Mouse (Mus musculus): ENCODE results near the gene Vrk1. TPM values are rescaled to one million over a fixed set of nuclear protein-coding genes. Genes with fewer than 3 reads are reported as not detected.

Gene Vrk1
- polyA plus RNA-seq (2012; rRNA removed; ENCODE audit: low replicate concordance), result 4.8 and 6.4 TPM in 2 replicates

GRCm38 (mm10) chr12:106010065-106010915 lies at the start of gene Vrk1:
Gene Vrk1, plus strand, starts transcription at chr12:106010228.

Other genes starting within 250 kb of the Vrk1 start
- gene Papola, start 225.5 kb upstream of the Vrk1 start, polyA plus RNA-seq (2012; rRNA removed; ENCODE audit: low replicate concordance), result 55.8 and 58.1 TPM in 2 replicates

All from mammary gland, adult 2 months (tissue).